Mouse (Mus musculus): ENCODE results near the gene Etnk2. TPM values are rescaled to one million over a fixed set of nuclear protein-coding genes. Genes with fewer than 3 reads are reported as not detected.

The Etnk2 gene
- polyA plus RNA-seq, 1 experiment = 12.1 TPM

DNA sequence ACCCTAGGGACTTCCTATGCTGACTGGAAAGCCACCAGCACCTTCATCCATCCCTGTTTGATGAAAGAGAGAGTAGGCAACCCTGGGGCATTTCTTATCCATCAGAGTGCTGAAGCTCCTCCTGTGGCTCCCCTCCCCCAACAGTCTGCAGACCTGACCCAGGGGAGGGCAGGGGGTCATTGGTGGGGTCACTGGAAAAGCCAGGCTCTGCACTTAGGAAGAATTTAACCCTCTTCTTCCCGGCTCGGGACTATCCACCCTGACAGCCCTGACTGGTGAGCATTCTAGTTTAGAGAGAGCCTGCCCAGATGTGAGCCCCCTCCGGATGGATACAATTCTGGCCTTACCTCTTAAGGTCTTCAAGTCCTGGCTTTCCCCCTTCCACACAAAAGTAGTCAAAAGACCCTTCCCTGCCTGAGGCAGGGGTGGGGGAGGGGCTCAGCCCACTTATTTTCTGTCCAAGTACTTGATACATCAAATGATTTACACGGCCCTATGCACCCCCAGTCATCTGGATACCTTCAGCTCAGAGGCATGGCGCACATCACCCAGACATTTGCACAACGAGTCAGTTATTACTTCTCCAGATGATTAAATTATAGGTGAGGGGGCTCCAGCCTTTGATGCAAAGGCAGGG, 45.6 kb downstream of the Etnk2 start:
- DNase-seq (ENCODE audit: low read depth) = no peak
- TF ChIP-seq CTCF (IDR thresholded peaks at IDR 0.05; ENCODE audit: borderline replicate concordance, extremely low read depth, insufficient read depth, insufficient read length) (no peak), POLR2A (IDR thresholded peaks at IDR 0.05; ENCODE audit: borderline replicate concordance, extremely low read depth, insufficient read depth, insufficient read length, poor library complexity, severe bottlenecking) (no peak)

DNA sequence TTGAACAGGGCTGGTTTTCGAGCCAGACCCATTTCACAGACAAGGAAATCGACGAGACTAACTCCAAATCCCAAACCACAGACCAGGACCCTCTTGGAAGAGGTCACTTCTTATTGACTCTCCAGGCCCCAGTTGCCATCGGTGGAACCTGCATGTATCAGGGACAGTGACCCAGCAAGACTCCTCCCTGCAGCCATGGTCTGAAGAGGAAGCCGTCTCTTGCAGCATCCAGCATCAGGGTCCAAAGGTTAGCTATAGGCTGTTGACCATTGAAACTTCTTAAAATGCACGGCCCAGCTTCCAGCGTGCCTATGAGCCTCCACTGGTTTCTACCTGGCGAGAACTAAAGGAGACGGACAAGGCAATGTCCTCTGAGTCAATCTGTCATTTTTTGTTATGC, 46.4 kb downstream of the Etnk2 start:
- TF ChIP-seq POLR2A (IDR thresholded peaks at IDR 0.05; ENCODE audit: borderline replicate concordance, extremely low read depth, insufficient read depth, insufficient read length, poor library complexity, severe bottlenecking) = no peak
- TF ChIP-seq CTCF (IDR thresholded peaks at IDR 0.05; ENCODE audit: borderline replicate concordance, extremely low read depth, insufficient read depth, insufficient read length) = no peak
- DNase-seq (ENCODE audit: low read depth) = no peak

GRCm38 (mm10) chr1:133411506-133412147, 48.3 kb downstream of the Etnk2 start:
- TF ChIP-seq POLR2A (IDR thresholded peaks at IDR 0.05; ENCODE audit: borderline replicate concordance, extremely low read depth, insufficient read depth, insufficient read length, poor library complexity, severe bottlenecking) (no peak), CTCF (IDR thresholded peaks at IDR 0.05; ENCODE audit: borderline replicate concordance, extremely low read depth, insufficient read depth, insufficient read length) (no peak)
- DNase-seq (ENCODE audit: low read depth) = no peak

GRCm38 (mm10) chr1:133412941-133413340, 49.6 kb downstream of the Etnk2 start:
- DNase-seq (ENCODE audit: low read depth) = no peak
- TF ChIP-seq CTCF (IDR thresholded peaks at IDR 0.05; ENCODE audit: borderline replicate concordance, extremely low read depth, insufficient read depth, insufficient read length) = no peak
- no peak for TF ChIP-seq POLR2A (IDR thresholded peaks at IDR 0.05; ENCODE audit: borderline replicate concordance, extremely low read depth, insufficient read depth, insufficient read length, poor library complexity, severe bottlenecking)

DNA sequence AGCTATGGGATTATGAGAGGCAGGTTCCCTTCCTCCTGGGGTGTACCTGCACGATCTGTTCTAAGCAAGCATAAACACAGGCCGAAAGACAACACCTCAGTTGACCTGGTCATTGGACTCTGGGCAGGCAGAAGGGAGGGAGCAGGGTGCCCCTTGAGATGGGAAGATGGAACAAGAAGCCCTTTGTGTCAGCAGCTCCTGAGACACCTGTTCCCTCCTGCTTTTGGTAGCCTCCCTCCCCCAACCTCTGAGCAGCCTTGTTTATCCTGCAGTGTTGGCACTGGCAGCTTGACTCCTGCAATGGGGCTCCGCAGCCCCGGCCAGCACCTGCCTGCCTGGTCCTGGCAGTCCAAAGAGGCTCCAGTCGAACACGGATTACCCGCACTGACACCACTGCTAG, 51.7 kb downstream of the Etnk2 start:
- TF ChIP-seq POLR2A (IDR thresholded peaks at IDR 0.05; ENCODE audit: borderline replicate concordance, extremely low read depth, insufficient read depth, insufficient read length, poor library complexity, severe bottlenecking) = no peak
- TF ChIP-seq CTCF (IDR thresholded peaks at IDR 0.05; ENCODE audit: borderline replicate concordance, extremely low read depth, insufficient read depth, insufficient read length) = no peak
- DNase-seq (ENCODE audit: low read depth) = no peak

GRCm38 (mm10) chr1:133415505-133415904, 52.1 kb downstream of the Etnk2 start:
- no peak for DNase-seq (ENCODE audit: low read depth)
- TF ChIP-seq POLR2A (IDR thresholded peaks at IDR 0.05; ENCODE audit: borderline replicate concordance, extremely low read depth, insufficient read depth, insufficient read length, poor library complexity, severe bottlenecking) (no peak), CTCF (IDR thresholded peaks at IDR 0.05; ENCODE audit: borderline replicate concordance, extremely low read depth, insufficient read depth, insufficient read length) (no peak)

DNA sequence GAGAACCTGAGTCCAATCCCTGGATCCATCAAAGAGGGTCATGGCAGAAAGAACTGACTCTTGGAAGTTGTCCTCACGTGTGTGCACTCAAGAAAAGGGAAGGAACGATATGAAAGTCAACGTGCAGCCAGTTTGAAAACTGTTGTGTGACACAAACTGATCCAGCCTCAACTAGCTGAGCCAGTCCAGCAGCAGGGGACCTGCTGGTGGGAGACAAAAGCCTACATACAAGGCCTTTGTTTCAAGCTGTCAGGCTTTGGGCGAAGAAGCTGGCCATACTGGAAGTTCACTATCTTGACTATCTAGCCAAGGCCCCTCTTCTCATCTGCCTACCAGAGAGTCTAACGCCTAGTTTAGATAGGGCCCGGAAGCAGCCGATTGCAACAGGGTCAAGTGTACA, 53.1 kb downstream of the Etnk2 start:
- no peak for DNase-seq (ENCODE audit: low read depth)
- TF ChIP-seq POLR2A (IDR thresholded peaks at IDR 0.05; ENCODE audit: borderline replicate concordance, extremely low read depth, insufficient read depth, insufficient read length, poor library complexity, severe bottlenecking) (no peak), CTCF (IDR thresholded peaks at IDR 0.05; ENCODE audit: borderline replicate concordance, extremely low read depth, insufficient read depth, insufficient read length) (no peak)

- TF ChIP-seq POLR2A (IDR thresholded peaks at IDR 0.05; ENCODE audit: borderline replicate concordance, extremely low read depth, insufficient read depth, insufficient read length, poor library complexity, severe bottlenecking) (no peak), CTCF (IDR thresholded peaks at IDR 0.05; ENCODE audit: borderline replicate concordance, extremely low read depth, insufficient read depth, insufficient read length) (no peak)
- no peak for DNase-seq (ENCODE audit: low read depth)
Observed at GRCm38 (mm10) chr1:133417113-133417512, 53.7 kb downstream of the Etnk2 start.

DNA sequence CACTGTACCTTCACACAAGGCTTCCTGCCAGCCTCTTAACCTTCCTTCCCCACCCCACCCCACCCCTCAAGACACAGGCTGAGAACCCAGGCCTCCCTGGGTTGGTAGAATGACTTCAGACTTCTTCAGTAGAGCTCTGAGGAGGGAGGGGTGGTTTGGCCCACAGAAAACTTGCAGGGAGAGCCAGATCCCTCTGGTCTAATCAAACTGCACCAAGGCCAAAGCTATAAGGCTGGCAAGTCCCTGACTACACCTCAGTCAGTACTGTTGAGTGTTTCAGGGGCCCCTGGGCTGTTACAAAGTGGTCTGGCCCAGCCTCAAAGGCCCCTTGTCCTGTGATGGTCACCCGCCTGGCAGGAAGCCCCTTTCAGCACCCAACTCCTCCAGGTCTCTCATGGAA, 54.2 kb downstream of the Etnk2 start:
- TF ChIP-seq CTCF (IDR thresholded peaks at IDR 0.05; ENCODE audit: borderline replicate concordance, extremely low read depth, insufficient read depth, insufficient read length) (no peak), POLR2A (IDR thresholded peaks at IDR 0.05; ENCODE audit: borderline replicate concordance, extremely low read depth, insufficient read depth, insufficient read length, poor library complexity, severe bottlenecking) (no peak)
- DNase-seq (ENCODE audit: low read depth) = no peak

GRCm38 (mm10) chr1:133418164-133418800, 54.9 kb downstream of the Etnk2 start:
- DNase-seq (ENCODE audit: low read depth) = no peak
- TF ChIP-seq CTCF (IDR thresholded peaks at IDR 0.05; ENCODE audit: borderline replicate concordance, extremely low read depth, insufficient read depth, insufficient read length) = no peak
- no peak for TF ChIP-seq POLR2A (IDR thresholded peaks at IDR 0.05; ENCODE audit: borderline replicate concordance, extremely low read depth, insufficient read depth, insufficient read length, poor library complexity, severe bottlenecking)

DNA sequence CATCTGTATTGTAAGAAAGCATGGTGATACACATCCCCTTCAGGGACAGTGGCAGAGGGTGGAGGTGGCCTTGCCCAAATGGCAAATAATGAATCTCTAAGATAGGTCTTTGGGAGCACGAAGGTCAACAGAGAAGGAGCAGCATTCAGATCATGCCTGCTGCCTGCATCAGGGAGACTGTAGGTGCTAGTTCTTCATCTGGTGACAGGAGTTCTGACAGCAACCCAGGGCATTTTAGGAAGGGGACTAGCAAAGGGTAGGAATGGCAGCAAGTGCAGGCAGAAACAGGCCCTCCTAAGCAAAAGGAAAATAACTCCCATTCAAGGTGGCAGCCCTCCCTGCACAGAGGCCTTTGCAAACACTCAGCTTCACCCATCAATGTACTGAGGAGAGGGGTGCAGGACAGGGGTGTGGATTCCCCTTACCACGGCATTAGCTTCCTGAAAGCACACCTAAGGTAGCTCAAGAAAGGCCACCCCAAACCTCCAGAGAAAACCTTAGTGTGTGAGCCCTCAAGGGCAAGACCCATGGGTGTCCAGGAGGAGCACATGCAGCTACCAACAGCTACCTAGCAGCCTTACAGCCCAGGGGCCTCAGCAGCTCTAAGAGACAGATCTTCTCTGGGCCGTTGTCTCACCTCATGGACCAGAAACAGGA, 55.9 kb downstream of the Etnk2 start:
- DNase-seq (ENCODE audit: low read depth) = no peak
- no peak for TF ChIP-seq CTCF (IDR thresholded peaks at IDR 0.05; ENCODE audit: borderline replicate concordance, extremely low read depth, insufficient read depth, insufficient read length)
- TF ChIP-seq POLR2A (IDR thresholded peaks at IDR 0.05; ENCODE audit: borderline replicate concordance, extremely low read depth, insufficient read depth, insufficient read length, poor library complexity, severe bottlenecking) = no peak

Measured in brain, embryonic 14.5 days (tissue).